Mouse (Mus musculus) cerebellum, postnatal 25 days (tissue): ENCODE data around the gene Kpna6.
"Not testable (repeated sequence)": the region's sequence is repeated elsewhere in the genome, so short reads cannot be mapped to it uniquely, and the experiment has no call there.

Experiments
- DNase-seq, 2 experiments: peaks; one replicate each; pipeline ENCODE4 v3.0.0; 2021; ENCODE audit warnings: mixed read lengths in 2 of 2

The Kpna6 gene

DNA sequence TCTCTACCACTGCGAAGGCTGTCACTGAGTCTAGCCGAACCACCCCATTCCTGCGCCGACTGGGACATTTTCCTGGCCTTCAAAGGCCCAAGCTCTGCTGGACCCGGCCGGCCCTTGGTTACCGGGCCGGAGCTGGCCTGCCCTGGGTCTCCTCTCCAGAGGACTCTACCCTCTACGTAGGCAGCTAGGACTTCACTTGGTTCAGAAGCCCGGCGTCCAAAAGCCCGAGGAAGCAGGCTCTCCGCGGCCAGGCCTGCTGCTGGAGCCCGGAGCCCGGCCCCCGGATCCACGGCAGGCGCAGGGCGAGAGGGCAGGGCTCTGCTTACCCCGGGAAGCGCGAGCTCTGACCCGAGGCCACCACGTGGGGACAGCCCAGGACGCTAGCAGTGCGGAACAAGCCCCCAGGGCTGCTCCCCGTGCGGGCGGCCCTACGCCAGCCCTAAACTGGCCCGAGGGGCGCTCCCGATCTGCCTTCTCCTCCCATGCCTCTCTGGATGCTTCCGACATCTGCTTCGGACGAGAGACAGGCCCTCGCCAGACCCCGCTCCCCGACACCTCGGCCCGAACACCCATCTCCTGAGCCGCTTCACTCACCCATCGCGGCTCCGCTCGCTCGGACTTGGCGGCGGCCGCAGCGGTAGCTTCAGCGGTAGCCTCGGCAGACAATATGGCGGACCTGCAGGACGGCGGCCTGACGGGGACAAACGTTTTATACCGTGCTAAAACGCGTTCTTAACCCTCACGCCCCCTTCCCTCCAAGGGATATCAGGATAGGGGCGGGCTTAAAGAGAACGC, at the start of gene Kpna6:
Kpna6 (minus strand) TSS at position 685 of the 795 bp plus-strand sequence.
- peak; percentile 97 for DNase-seq

DNA sequence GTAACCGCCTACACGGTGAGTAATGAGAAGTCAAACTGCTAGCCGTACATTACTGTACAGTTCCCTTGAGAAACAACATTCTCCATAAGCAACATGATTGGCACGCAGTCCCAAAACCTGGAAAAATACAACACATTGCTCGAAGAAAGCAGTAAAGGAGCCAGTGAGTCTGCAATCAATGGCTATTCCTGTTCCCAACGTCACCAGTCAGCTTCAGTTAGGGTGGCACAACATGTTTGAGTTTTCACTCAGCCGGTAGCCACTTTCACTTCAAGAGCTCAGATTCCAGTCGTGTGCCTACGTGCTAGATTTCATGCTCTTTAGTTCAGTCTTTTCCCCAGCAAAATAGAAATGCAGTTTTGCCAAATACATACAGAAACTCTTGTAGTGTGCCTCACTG, 43.7 kb upstream of the Kpna6 start:
- no peak for DNase-seq

DNA sequence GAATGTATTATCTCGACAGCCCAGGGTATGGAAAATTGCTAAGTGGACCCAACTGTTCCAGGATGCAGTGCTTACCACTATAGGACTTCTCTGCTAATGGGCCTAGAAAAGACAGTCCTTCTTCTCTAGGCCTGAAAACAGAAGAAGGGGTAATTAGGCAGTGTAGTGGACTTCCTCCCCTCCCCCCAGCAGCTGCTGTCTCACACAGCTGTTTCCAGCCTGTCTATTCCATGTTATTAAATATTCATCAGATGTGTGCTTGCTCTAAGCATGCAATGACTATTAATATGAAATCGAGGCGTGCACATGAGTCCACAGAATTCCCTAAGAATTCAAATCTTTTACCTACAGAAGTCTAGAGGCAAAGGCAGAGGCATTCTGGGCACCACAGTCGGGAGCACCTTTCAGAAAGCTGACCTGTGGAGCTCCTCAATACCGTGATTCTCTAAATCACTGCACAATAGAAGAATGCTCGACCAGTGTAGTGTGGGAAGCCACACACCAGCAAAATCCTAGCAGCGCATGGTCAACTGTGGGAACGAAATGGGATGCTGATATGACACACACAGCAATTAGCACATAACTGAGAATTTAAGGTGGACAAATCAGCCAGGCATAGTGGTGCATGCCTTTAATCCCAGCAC, 37.0 kb upstream of the Kpna6 start:
- no peak for DNase-seq

DNA sequence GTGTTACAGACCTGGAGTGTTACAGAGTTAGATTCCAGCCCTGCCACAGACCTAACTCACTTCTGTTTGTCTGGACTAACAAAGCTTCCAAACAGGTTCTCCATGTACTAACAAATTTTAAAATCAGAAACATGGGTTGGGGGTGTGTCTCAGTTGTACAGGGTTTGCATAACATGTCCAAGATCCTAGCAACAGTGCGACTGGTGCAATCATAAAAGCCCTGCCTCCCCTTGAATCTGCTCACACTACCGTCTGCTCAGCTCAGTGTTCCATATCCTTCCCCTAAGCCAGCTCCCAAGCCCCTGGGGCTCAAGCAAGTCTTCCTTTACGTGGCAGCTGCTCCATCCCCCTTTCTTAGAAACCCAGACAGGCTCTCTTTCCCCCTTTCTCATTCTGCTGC, 34.2 kb upstream of the Kpna6 start:
- DNase-seq = no peak

DNA sequence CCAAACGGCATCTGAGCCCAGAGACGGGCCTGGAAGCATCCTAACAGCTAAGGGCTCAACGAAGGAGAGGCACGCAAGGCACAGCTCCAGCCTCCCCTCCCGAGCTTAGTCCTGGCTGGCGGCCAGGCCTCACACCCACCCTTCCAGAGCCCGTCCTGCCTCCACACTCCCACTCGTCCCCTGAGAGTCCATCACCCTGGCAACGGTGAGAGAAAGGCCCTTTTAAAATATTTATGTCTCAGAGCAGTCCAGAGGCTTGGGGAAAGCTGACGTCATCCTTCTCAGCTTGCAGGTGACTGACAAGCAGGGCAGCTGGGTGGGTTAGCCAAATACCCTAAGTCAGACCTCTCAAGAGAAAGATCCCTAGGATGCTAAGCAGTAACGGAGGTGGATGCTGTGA, 29.9 kb upstream of the Kpna6 start:
- DNase-seq = peak; percentile 30 to 45

DNA sequence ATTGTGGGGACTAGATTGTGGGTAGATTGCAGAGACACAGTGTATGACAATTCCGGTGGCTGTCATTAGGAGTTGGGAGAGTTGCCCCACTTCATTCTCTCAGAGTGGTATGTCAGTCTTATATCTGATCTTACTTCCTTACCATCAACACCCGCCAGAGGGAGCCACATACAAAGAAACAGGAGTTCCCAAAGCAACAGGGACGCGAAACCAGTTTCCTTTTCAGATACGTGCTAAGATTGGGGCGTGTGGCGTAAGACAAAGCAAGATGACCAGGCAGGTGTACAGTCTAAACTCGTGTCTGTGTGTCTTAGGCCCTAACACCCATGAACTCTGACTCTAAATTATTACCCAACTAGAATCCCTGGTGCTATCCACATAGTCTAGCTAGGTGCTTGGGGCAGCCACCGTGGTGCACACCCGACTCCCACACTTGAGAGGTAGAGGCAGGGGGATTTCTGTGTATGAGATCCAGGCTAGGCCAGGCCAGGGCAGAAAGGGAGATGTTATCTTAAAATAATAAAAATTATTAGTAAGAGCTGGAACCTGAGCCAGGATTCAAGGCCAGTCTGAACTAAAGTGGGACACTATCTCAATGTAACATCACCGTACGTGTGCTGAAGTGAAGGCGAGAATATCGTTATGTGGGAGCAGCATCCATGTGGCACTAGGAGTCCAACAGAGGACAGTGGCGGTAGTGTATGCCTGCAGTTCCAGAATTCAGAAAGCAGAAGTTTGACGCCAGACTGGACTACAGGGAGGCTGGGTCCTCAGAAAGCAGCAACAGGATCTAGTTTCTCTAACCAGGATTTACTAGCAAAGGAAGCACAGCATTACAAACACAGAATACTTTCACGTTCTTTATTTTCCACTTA, 29.2 kb upstream of the Kpna6 start:
- peak; percentile 76 to 90 for DNase-seq

DNA sequence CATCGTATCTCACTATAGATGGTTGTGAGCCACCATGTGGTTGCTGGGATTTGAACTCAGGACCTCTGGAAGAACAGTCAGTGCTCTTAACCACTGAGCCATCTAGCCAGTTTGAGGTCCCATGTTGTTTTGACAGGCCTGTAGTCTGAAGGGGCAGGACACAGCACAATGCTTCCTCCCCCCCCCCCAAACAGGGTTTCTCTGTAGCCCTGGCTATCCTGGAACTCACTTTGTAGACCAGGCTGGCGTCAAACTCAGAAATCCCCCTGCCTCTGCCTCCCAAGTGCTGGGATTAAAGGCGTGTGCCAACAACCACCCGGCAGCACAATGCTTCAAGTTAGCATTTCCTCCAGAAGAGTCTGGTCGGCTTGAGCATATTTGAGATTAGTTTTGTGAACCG, 28.1 kb upstream of the Kpna6 start:
- DNase-seq = not testable (repeated sequence)

DNA sequence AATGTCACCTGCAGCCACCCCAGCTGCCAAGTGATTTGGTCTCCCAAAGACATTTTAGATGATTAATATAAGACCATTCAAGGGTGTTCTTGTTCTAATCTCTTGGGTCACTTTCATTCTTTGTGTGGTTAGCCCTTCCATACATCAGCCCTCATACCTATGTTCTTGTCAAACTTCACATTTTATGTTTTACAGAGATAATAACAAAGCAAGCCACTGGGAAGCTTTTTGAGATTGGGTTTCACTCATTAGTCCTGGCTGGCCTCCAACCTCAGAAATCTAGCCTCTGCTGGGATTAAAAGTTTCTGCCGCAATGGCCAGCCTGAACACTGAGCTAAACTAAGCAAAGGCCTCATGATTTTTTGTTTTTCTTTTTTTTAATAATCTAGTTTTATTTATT, 27.6 kb upstream of the Kpna6 start:
- no peak for DNase-seq

DNA sequence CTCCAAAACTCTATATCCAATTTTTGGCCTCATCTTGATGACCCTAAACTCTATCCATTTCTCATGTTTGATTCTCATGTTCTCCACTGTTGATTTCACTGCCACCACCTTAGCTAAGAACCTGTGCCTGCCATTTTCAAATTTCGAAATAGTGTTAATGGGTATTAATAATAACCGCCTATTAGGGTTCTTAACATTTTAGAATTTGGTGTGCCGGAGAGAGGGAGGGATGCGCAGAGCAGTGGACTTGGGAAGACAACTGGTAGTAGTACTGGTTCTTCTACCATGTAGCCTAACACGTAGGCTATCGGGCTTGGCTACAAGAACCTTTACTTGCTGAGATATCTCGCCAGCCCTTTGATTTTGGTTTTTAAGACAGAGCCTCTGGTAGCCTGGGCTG, 24.6 kb upstream of the Kpna6 start:
- no peak for DNase-seq

DNA sequence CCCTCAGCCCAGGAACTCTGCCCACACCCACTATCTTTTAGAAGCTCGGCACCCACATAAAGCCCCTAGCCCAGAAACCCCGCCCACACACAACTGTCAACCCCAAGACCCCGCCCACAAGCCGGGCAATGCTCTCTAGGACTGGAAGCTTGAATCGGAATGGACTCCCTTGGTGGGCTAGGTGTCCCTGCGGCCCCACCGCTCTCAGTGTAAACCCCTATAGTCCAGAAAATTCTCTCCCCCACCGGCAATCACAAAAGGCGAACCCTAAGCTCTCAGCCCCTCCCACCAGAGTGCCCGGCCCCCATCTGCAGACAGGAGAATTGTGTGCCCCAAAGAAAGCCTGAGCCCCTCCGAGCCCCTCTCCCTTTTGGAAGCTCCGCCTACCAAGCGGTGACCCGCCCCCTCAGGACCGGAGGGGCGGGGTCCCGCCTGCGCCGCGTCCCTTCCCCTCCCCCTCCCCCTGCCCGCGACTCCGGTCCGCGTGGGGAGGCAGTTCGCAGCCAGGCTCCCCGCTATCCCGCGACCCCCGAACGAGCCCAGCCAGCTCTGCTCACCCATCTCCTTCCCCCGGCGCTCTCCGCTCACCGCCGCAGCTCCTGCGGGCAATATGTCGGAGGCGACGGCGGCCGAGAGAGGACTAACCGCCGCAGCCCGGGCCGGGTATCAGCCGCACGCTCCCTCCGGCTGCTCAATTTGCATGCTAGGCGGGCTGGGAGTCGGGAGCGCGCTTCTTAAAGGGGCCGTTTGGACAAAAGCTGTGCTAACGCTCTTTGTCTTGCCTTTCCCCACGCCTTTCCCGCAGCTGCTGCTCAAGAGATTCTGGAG, 23.8 kb upstream of the Kpna6 start, which contains the start of gene Tmem39b:
Tmem39b (minus strand) TSS at position 681 of the 828 bp plus-strand sequence.
- peak; percentile 94 to 95 for DNase-seq

DNA sequence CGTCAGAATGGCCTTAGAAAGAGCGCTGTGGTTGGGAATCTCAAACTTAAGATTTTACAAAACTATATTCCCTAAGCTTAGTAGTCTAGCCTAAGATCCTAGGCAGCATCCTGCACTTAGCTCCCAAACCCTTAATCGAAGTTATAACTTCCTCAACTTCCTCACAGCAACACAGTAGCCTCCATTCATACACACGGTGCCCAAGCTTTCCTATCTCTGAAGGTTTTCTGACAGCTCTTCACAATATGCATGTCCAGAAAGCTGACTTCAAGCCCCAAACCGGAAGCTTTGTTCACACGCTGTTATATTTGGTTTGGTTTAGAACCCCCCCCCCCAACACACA, 23.2 kb upstream of the Kpna6 start:
- no peak for DNase-seq

DNA sequence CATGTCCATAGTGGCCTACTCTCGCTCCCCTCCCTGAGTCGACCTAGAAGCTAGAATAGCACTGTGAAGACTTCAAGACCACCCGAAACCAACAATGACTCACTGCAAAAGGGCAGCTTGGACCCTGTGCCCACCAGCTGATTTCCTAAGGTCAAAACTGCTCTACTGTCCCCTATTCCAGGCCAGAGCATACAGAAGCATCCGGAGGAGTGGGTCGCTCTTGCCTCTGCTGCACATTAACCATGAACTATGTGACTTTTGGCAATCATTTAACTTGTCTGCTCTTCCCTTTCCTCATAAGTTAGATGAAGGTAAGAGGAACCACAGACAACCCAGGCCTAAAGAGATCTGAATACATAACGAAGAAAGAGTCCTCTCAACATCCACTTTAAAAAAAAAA, 12.0 kb upstream of the Kpna6 start:
- no peak for DNase-seq

DNA sequence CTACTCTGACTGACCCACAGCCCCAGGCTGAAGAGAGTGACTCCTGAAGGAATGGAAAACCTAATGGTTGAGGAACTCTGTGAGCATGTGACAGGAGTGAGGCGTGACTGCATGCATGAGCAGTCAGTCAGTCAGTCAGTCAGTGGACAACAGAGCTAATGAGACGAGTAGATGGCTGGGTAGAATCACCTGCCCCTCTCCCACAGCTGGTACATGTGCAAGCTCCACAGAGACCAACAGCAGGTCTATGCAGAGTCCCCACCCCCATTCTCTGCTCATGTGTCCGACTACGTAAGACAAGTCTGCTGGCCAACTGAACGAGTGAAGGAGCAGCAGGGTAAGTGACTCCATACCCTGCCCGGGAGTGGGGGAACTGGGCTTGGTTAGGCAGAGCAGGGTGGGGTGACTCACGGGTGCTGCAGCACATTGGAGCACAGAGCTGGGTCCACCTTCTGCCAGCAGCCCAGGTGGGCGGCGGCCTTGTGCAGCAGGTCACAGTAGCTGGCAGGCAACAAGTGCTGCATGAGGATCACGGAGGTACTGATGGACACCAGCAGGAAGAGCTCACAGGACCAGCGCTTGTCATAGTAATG, 11.4 kb upstream of the Kpna6 start:
- no peak for DNase-seq

DNA sequence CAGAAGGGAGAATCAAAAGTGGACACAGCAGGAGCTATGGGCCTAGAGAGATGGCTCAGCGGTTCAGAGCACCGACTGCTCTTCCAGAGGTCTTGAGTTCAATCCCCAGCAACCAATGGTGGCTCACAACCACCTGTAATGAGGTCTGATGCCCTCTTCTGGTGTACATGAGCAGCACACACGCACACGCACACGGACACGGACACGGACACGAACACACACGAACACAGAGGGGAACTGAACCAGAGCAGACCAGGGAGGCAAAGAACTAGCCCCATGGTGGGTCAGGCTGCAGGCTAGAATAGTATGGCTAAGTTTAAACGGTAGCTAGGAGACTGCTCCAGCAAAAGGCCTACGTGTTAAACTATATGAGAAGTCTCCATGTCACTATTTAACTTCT, 9.3 kb upstream of the Kpna6 start:
- no peak for DNase-seq

DNA sequence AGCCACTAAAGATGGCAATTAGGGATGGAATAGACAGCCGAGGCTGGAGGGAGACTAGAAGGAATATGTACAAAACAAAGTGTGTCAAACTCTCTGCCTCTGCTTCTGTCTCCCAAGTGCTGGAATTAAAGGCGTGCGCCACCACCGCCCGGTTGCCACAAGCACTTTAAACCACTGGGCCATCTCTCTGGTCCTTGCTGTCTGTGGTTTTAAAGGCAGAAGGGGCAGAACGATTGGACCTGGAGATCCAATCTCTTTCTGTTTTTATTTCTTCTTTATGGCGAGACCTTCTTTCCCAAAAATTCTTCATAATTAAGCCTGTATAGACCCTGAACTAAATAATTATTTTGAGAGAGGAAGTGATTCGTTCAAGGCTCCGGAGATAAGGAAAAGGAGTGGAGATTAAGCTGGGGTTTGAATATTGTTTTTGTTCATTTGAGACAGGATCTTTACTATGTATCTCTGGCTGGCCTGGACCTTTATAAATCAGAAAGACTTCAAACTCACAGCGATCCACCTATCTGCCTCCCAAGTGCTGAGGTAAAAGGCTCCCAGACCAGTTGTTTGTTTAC, 397 bp upstream of the Kpna6 start:
- DNase-seq = no peak

DNA sequence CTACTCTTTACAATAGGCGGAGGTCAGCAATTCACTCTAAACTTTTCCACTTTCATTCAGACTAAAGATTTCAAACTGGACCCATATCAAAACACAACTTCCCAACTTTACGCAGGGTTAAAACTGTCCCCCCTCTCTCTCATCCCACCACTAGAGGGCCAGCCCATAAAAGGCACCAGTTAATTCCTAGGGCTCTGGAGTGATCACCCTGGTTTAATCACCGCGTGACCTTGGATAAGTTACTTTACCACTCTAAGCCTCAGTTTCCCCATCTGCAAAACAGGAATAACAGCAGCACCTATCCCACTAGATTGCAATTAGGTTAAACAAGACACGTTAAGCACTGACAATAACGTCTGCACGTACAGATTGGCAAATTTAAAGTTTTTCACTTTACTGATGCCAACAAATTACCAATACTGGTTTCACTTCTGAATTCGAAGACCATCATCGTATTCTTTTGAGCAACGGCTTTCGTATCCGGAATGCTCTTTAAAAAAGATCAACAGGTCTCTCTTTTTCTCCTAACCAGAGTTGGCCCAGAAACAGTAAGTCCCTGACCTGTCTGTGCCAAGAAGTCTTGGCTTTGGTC, 980 bp downstream of the Kpna6 start:
- DNase-seq = peak; percentile 34 to 63

DNA sequence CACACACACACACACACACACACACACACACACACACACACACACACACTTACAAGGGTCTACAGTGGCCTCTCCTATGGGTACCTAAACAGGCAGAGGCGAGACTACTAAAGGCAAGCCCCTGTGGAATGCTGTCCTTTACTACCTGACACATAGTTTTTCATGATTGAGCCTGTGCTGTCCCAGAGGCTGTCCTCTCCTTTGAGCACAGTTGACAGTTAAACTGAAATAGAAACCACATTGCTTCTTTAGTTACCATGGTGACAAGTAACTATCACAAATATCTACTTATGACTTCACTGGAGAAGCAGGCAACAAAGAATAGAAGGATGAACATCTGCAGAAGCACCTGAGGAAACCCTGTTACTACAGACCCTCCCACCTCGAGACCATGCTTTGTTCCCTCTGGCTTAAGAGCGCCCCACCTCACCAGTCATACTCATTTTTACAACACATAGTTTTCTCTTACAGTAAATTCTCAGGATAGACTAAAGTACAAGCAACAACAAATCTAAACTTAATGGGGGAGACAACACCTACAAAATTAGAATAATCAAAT, 10.2 kb downstream of the Kpna6 start:
- no peak for DNase-seq

DNA sequence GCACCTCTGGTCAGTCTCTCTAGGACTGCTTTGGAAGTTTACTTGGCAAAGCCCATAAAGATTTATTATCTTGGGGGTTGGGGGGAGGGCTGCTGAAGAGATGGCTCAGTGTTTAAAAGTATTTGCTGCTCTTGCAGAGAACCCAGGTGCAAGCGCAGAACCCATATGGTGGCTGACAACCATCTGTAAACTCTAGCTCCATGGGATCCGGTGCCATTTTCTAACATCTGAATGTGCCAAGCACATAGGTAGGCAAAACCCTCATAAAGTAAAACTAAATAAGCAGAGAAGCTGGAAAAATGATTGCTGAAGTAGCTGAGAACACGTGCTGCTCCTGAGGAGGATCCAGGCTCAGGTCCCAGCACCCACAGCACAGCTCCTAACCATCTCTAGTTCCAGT, 11.0 kb downstream of the Kpna6 start:
- no peak for DNase-seq

DNA sequence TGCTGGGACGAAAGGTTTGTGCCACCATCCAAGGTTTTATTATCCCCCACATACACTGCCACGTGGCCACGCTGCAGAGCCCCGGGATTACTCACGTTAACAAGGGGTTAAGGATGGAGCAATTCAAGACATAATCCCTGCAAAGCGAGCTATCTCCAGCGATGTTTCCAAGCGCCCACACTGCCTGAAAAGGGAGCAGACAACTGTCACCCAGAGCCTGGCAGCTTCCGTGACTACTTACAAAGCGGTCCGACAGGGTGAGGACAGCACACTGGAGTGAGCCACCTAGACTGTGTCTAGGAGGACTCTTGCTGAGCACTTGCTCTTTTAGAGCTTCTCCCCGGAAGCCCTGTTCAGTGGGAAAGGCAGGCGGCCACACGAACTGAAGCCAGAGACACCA, 17.8 kb downstream of the Kpna6 start:
- no peak for DNase-seq

DNA sequence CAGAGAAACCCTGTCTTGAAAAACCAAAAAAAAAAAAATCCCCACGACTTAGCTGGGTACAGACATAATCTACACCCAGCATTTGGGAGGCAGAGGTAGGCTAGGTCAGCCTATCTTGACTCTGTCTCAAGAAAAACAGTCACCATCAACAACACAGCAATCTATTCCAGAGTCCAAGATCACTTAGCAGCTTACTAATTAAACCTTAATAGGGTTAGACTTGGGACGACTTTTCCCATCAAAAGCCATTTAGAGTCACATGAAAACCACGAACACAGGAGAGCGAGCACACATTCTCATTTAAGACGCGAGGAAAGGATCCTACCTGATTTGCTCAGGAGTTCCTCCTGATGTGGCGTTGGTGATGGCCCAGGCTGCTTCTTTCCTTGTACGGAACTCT, 22.2 kb downstream of the Kpna6 start:
- DNase-seq = no peak

DNA sequence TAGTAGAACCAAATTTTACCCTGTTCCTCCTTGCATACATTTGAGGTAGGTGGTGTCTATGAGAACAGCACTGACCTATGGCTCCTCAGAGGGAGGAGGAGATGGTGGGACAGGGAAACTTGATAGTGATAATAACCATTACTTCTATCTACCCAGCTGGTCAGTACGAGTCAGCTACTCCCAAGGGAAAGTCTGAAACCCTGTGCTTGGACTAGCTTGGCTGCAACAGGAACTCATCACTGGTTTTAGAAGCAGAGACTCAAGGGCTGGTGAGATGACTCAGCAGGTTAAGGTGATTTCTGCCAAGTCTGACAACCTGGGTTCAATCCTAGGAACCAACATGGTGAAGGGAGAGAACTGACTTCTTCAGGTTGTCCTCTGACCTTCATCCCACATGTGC, 23.9 kb downstream of the Kpna6 start:
- DNase-seq = no peak
